Mouse (Mus musculus) heart, adult 9 months (tissue): ENCODE results near the gene Zfp764.
"Not testable (repeated sequence)": the region's sequence is repeated elsewhere in the genome, so short reads cannot be mapped to it uniquely, and the experiment has no call there.

Experiments used
- DNase-seq, 2 experiments: peaks; one replicate each; pipeline ENCODE4 v3.0.0; 2022; ENCODE audit warnings: low spot score in 2 of 2

Gene Zfp764

DNA sequence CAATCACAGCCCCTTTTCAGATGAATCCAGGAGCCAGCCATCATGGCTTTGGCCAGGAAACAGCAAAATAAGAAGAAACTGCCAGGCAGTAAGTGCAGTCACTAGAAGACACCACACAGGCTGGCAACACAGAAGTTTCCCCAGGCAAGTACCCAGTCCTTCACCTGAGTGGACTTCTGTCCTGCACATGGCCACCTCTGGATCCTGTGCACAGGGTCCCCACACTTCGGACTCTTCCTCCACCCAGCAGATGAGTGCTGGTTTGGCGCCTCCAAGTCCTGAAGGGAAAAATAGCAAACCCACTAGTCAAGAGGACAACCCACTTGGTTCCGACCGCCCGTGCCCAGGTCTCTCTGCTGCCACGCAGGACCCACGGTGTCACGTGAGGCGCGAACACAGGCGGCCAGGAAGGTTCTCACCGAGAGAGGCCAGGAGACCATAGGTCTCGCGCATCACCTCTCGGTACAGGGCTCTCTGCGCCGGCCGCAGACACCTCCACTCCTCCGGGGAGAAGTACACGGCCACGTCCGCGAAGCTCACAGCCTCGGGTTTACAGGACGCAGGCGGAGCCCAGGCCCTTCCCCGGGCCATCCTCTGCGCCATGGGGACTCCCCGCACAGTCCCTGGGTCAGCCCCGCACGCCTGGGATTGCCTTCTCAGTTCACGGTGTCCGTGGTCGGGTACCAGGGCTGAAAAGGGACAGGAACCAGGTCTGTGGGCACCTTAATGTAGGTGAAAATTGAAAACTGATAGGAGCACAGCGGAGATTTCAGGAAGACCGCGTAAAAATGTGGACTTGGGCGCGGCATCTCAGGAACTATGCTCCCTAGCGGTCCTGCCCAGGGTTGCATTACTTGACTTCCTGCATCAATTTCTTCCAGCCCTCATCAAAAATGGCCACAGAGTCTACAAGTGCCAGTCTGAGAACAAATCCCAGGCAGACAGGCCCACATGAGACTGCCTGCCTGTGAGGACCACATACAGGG lies at the start of gene Zfp764:
Gene Zfp764, minus strand, starts transcription at position 821 of the 986 bp plus-strand sequence.
- DNase-seq: peak; percentile 81 to 91

DNA sequence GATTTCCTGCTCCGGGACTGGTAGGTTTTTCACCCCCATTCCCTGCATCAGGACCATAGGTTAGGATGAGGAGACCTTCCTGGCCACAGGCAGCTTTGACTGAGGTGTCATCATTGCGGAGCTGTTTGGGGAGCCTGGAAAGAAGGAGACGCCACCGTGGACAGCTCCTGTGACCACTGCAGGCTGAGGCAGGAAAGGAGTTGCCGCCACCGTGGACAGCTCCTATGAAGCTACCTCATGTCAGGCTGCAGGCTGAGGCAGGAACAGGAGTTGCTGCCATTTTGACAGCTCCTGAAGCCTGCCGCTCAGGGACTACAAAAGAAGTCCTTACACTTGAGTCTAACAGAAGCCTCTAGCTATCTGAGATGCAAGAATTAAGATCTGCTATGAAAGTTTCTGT lies 48.3 kb upstream of the Zfp764 start:
- DNase-seq: no peak

DNA sequence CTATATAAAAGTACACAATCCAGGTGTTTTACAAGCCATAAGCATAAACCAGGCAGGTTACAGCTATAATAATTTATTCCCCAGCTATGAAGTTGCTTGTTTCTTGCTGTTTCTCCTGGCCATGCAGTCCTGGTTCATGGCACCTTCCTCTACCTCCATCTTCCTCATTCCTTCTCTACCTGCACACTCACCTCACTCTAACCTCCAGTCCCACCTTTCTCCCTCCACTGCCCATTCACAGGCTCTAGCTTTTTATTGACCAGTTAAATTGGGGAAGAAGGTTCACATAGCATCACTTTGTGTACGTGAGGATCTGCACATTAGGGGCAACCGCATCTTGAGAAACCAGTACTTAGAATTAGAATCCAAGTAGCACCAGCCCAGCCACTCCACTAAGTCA lies 46.4 kb upstream of the Zfp764 start:
- DNase-seq: no peak

DNA sequence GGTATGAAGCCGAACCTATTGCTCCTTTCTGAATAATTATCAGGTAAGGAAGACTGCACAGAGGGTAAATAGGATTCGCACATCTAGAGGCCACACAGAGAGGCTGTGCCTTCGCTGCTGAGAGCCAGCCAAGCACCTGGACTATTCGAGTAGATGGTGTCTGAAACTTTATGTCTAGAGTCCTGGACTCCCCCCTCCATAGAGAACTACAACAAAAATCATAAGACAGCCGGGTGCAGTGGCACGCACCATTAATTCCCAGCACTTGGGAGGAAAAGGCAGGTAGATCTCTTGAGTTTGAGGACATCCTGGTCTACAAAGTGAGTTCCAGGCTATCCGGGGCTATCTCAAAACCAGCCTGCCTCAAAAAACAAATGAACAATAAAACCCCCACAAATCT lies 43.3 kb upstream of the Zfp764 start:
- DNase-seq: no peak

DNA sequence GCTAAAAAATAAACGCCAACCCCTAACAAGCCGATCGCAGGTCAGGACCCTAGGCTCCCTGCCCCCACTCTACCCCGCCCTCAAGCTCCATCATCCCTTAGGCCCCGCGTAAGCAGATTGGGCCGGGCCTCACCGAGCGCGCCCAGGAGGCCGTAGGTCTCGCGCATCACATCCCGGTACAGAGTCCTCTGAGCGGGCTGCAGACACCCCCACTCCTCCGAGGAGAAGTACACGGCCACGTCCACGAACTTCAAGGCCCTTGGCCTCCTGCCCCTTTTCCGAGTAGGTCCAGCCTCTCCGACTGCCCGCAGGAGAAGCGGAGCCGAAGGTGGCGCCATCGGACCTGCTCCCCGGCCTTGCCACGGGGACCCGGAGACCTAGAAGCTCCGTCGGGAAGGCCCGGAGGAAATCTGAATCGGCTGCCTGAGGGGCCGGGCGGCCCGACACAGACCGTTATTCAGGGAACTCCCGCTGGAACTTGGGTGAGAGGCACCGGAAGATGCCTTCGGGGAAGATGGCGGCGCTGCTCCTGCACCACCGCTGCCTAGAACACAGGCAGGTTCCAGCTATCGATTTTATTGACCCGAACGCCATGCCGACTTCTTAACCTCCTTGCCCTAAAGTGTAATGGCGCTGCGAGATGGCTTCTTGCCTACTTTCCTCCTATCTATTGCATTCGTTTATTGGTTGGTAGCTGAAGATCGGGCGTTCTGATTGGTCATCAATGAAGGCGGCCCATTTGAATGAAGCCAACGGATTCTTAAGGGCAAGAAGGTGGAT lies 42.1 kb upstream of the Zfp764 start, which contains the start of gene Zfp689:
Gene Zfp689, minus strand, starts transcription at position 638 of the 780 bp plus-strand sequence.
- peak; percentile 96 to 97 for DNase-seq

DNA sequence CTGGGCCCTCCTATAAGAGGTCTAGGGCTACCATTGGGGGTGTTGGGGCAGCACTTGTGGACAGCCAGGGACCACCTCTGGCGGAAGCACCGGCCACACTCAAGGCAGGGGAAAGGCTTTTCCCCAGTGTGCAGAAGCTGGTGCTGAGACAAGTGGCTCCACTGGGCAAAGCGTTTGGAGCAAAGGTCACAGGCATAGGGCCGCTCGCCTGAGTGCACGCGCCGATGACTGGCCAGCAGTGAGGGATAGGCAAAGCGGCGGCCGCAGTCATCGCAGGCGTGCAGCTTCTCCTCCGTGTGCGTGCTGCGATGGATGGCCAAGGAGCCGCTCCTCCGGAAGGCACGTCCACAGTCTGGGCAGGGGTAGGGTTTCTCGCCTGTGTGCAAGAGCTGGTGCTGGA lies 37.4 kb upstream of the Zfp764 start:
- no peak for DNase-seq

DNA sequence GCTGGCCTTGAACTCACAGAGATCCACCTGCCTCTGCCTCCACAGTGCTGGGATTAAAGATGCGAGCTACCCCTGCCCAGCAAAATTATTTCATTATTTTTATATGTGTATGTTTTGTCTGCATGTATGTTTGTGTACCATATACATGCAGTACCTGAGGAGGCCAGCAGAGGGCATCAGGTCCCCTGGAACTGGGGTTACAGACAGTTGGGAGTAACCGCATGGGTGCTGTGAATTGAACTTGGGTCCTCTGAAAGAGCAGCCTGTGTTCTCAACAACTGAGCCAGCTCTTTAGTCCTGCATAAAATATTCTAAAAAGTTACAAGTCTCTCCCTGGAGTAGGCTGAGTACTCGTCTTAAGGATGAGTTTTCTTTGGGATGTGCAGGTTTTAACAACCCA lies 31.1 kb upstream of the Zfp764 start:
- DNase-seq: no peak

DNA sequence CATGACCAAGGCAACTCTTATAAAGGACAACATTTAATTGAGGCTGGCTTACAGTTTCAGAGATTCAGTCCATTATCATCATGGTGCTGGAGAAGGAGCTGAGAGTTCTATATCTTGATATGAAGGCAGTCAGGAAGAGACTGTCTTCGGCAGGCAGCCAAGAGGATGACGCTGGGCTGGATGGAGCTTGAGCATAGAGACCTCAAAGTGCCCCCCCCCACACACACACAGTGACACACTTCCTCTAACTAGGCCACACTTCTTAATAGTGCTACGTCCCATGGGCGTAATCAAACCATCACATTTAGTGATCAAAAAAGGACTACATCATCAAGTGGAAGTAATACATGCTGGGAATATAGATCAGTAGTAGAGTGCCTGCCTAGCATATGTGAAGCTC lies 28.6 kb upstream of the Zfp764 start:
- DNase-seq: no peak

DNA sequence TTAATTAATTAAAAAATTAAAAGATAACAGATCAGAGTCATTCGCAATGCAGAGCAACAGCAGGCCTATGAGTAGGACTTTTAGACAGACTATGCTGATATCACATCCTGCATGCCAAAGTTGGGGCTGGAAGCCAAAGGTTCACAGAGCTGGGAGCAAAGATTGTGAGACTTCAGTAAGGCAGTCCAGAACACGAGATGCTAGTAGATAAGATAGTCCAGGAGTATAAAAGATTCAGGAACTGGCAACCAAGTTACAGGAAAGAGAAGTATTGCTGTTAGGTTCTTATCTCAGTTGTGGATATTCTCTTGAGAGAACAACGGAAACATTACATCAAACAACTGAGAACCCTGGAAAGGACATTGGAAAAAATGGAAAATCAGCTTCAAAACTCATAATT lies 19.7 kb upstream of the Zfp764 start:
- peak; percentile 60 to 72 for DNase-seq

DNA sequence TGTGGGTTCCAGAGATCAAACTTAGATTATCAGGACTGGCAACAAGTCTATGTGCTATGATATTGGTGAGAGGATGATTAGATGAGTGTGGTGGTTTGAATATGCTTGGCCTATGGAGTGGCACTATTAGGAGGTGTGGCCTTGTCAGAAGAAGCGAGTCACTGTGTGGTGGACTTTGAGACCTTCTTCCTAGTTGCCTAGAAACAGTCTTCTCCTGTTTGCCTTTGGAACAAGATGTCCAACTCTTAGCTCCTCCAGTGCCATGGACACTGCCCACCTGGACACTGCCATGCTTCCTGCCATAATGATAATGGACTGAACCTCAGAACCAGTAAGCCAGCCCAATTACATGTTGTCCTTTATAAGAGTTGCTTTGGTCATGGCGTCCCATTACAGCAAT lies 19.3 kb upstream of the Zfp764 start:
- DNase-seq: no peak

DNA sequence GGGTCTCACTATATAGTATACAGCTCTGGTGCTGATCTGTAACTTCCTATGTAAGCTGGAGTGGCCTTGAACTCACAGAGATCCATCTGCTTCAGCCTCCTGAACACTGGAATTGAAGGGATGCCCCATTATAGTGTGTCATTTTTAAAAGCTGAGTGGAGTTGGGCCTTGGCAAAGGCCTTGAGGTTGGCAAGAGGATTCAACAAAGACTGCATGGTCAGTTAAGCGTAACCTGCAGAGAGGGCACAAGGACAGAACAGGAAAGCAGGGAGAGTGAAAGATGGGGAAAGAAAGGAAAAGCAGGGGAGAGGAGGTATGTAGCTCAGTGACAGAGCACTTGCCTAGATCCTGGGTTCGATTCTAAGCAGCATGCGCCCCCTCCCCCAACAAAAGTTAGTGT lies 18.7 kb upstream of the Zfp764 start:
- no peak for DNase-seq

DNA sequence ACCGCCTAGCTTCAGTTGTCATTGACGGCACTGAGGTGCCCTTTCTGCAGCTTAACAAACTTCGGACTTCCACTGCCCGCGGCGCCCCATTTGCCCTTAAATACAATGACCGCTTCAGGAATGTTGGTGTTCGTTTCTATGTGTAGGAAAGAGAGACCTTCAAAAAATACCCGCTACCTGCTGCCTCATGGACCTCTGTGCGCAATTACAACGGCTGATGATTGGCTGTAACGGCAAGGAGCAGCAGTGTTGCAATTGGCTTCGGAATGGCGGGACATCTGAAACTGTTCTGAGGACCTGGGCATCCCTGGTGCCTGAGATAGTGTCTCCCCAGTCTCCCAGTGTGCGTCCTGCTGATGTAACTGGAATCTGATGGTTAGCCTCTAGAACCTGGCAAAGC lies 15.6 kb upstream of the Zfp764 start:
- DNase-seq: peak; percentile 14 to 40

DNA sequence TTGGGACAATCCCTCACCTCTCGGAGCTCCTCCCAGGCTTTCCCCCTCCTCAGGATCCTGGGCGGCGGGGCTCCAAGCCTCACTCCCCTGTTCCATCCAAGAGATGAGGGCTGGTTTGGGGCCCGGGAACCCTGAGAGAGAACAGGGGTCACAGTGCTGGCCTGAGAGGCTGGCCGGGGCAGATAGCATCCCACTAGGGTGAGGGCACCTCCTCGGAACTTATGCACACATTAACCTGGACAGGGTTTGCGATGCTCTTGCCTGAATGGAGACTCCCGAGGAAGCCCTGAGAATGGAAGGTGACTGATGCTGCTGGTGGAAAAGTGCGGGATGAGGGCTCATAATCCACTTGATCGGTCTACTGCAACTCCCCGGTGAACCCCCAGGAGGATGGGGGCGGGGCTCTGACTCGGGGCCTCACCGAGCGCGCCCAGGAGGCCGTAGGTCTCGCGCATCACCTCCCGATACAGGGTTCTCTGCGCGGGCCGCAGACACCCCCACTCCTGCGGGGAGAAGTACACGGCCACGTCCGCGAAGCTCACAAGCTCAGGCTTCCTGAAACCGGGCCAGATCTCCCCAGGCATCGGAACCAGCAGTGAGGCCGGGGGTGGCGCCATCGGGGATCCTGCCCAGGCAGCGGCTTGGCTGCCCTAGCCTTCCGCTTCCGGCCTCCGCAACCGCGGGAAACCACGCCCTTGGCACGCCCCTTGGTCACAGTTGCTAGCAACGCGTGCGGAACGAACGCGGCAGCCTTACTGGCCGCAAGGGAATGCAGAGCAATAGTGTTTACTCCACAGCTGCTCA lies 15.0 kb upstream of the Zfp764 start, which contains the start of gene Zfp688:
Gene Zfp688, minus strand, starts transcription at position 681 of the 804 bp plus-strand sequence.
- DNase-seq: peak; percentile 94 to 95

DNA sequence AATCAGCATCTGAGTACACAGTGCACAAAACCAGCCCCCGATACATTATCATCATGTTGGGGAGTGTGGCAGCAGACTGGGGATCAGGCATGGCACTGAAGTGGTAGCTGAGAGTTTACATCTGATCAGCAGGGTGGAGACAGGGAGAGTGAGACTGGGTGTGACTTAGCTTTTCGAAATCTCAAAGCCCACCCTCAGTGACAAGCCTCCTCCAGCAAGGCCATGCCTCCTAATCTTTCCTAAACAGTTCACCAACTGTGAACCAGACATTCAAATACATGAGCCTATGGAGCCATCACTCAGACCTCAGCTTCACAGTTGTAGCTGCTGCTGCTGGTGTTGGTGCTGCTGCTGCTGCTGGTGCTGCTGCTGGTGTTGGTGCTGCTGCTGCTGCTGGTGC lies 4.8 kb upstream of the Zfp764 start:
- no peak for DNase-seq

DNA sequence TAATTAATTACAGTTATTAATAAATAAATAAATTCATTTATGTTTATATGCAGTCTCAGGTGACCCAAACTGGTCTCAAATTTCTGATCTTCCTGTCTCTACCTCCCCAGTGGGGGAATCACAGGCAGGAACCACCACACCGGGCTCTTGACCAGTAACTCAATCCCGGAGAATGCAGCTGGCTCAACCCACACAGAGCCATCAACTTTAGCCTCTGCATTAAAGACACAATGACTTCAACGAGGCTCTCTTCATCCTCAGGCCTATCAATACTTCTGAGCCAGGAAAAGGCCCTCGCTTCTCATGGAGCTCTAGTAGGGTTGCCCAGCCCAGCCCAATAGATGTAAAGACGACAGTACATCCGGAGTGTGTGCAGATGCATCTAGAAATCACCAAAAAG lies 2.5 kb downstream of the Zfp764 start:
- not testable (repeated sequence) for DNase-seq

DNA sequence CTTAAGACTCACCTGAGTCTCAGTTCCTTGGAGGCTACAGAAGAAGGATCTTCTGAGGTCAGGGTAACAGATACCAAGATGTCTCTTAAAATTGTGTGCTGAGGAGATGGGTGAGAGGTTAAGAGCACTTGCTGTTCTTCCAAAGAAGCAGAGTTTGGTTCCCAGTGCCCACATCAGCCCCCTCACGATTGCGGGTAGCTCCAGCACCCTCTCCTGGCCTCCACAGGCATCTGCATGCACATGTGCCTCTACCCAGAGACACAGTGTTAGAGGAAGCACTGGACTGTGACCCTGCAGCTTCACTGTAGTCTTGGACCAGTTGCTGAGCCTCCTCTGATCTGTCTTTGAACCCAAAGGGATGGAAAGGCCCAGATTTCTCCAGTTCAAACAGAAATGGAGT lies 3.6 kb downstream of the Zfp764 start:
- DNase-seq: no peak

DNA sequence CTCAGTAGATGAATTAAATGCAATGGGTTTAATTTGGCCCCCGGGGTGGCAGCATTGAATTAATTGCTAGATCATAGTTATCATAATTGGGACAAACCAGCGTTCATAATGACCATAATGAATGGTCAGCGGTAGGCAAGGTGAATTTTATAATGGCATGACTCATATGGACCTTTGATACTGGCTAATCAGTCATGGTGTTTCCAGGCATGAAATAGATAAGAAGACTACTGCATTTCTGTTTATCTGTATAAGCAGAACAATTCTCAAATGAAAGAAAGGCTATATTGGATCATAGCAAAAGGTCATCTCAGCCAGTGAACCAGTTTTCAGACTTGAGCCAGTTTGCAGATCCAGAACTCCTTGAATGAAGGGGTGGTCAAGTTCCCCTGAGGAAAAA lies 6.3 kb downstream of the Zfp764 start:
- no peak for DNase-seq

DNA sequence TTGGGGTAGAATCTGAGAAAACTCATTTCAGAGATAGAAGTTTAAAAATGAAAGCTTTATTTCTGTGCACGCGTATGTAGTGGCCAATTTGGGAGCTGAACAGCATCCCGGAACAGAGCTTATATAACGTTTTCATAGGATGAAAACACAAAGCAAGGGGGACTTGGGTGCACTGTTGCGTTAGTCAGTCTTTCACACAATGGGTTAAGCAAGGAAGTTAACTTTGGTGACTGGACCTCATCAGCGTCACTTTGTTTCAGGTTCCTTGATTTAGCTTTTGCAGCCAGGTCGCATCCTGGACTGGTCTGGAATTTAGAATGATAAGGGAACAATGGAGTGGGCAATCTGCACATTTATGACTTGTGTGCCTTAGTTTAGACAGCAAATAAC lies 12.7 kb downstream of the Zfp764 start:
- DNase-seq: no peak

DNA sequence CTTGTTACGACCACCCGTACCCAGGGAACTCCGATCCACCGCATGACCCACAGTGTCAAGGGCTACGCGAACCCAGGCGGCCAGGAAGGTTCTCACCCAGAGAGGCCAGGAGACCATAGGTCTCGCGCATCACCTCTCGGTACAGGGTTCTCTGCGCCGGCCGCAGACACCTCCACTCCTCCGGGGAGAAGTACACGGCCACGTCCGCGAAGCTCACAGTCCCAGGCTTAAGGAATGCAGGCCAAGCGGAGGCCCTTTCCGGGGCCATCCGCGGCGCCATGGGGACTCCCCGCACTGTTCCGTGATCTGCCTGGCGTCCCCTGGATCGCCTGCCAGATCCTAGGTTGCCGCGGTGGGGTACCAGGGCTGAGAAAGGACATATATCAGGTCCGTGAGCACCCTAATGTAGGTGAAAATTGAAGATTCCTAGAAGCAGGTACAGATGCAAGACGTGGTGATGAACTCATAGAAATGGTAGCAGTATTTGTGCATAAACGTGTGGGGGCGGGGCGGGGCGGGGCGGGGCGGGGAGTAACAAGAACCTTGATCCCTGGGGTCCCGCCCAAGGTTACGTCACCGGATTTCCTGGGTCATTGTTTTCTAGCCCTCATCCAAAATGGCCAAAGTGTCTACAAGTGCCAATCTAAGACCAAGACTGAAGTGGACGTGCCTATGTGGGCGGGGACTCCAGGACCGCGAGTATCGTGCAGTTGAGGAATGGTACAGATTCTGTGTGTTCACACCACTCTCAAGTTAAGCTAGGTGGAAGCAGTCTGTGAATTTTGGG lies 13.3 kb downstream of the Zfp764 start, which contains the start of gene E430018J23Rik:
Gene E430018J23Rik, minus strand, starts transcription at position 473 of the 787 bp plus-strand sequence.
- peak; percentile 98 to 99 for DNase-seq

DNA sequence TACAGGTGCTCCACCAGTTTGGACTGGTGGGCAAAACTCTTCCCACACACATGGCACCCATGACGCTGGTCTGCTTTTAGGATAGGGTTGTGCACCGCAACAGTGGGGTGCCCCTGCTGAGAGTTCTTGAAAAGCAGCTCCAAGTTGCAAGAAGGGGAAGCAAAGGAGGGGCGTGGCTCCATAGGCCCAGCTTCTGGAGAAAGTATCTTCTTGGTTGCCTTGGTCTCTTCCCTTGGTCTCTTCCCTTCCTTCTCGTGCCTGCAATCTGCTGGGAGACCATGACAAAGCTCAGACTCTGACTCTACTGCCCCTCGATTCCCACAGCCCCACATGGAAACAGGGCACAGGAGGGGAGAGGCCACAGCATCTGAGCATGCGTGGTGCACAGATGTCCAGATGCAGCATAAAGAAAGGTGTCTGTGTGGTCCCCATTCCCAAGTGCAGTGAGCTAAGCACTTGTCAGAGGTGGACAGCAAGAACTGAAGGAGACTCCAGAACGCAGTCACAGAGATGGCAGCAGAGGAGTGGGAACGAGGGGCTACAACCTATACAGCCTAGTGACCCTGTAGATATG lies 14.3 kb downstream of the Zfp764 start:
- no peak for DNase-seq
